Mouse (Mus musculus) limb, embryonic 12.5 days (tissue): ENCODE results near the gene Vmn2r60. TPM values are rescaled to one million over a fixed set of nuclear protein-coding genes. Genes with fewer than 3 reads are reported as not detected.
"Not testable (repeated sequence)": the region's sequence is repeated elsewhere in the genome, so short reads cannot be mapped to it uniquely, and the experiment has no call there.

ENCODE experiments used
- ATAC-seq: fragments of 200-750 bp; cut with Nextera tagmentation; 2 replicates; pipeline ENCODE4 v1.8.0; 2017; ENCODE audit warnings: low read depth, moderate TSS enrichment; ENCODE audit not compliant: insufficient number of reproducible peaks, insufficient read depth, low FRiP score, low TSS enrichment
- H3K27ac ChIP-seq: fragments of 300-500 bp; sonication (generic); 2 replicates; pipeline ENCODE4 v1.5.1; 2016; ENCODE audit warnings: mild to moderate bottlenecking, moderate library complexity
- H3K27me3 ChIP-seq: fragments of 300-500 bp; sonication (generic); 2 replicates; pipeline ENCODE4 v1.6.1; 2016; ENCODE audit warnings: mild to moderate bottlenecking, moderate library complexity
- H3K36me3 ChIP-seq: fragments of 300-500 bp; sonication (generic); 2 replicates; pipeline ENCODE4 v1.6.1; 2016; ENCODE audit warnings: mild to moderate bottlenecking, moderate library complexity
- H3K4me1 ChIP-seq: fragments of 300-500 bp; sonication (generic); replicated peaks from 2 replicates; pipeline ENCODE4 v1.6.1; 2016
- H3K4me2 ChIP-seq: fragments of 300-500 bp; sonication (generic); 2 replicates; pipeline ENCODE4 v1.6.1; 2016; ENCODE audit warnings: mild to moderate bottlenecking, moderate library complexity
- H3K4me3 ChIP-seq: fragments of 300-500 bp; sonication (generic); replicated peaks from 2 replicates; pipeline ENCODE4 v1.5.1; 2016; ENCODE audit warnings: mild to moderate bottlenecking
- H3K9ac ChIP-seq: fragments of 300-500 bp; sonication (generic); replicated peaks from 2 replicates; pipeline ENCODE4 v1.6.1; 2016; ENCODE audit warnings: mild to moderate bottlenecking, moderate library complexity
- H3K9me3 ChIP-seq: fragments of 300-500 bp; sonication (generic); 2 replicates; pipeline ENCODE4 v1.6.1; 2016; ENCODE audit warnings: mild to moderate bottlenecking, moderate library complexity
- WGBS: fragments of 180-500 bp; shearing (Covaris S2); methylation state at CpG from one replicate; pipeline ENCODE4 v1.1.7; 2016; 5-methylcytosine and 5-hydroxymethylcytosine counted together
- polyA plus RNA-seq: library from polyadenylated mRNA; unstranded; fragments of >200 nt; fragmentation: Nextera tagmentation; extraction: Ambion mirVana; gene quantifications from 2 replicates; pipeline ENCODE4 v1.2.1, GENCODE M21; 2016

Vmn2r60 gene
- polyA plus RNA-seq: not detected in 2 replicates

GRCm38 (mm10) chr7:42107470-42107869 is at the start of gene Vmn2r60:
TSS of gene Vmn2r60 (plus strand) at chr7:42107770.
- WGBS: 82% methylated on average over 2 of the region's 2 CpGs
- Histone ChIP-seq H3K27me3 (no peaks in the 10 kb centered on the region), H3K4me1 (no peaks in the 10 kb centered on the region), H3K4me3 (no peak within 1 kb of the TSS), H3K9ac (no peak within 1 kb of the TSS), H3K4me2 (no peak within 1 kb of the TSS), H3K27ac (no peak within 1 kb of the TSS), H3K9me3 (peaks cover 28% of the 10 kb centered on the region), H3K36me3 (no peaks in the 10 kb centered on the region)
- no peak for ATAC-seq

- Histone ChIP-seq H3K4me1 (no peaks in the 10 kb centered on the region), H3K36me3 (no peaks in the 10 kb centered on the region), H3K4me2 (no peak within 1 kb of the TSS), H3K4me3 (no peak within 1 kb of the TSS), H3K9ac (no peak within 1 kb of the TSS), H3K27me3 (no peaks in the 10 kb centered on the region), H3K27ac (no peak within 1 kb of the TSS), H3K9me3 (peaks cover 23% of the 10 kb centered on the region)
- no peak for ATAC-seq
Measured at GRCm38 (mm10) chr7:42058923-42059322, 48.6 kb upstream of the Vmn2r60 start, which contains the start of gene Vmn2r59. TSS of gene Vmn2r59 (minus strand) at chr7:42059023.

GRCm38 (mm10) chr7:42107061-42107460 is 509 bp upstream of the Vmn2r60 start:
- H3K4me2 ChIP-seq, H3K4me3 ChIP-seq, ATAC-seq, H3K36me3 ChIP-seq, H3K27ac ChIP-seq, H3K27me3 ChIP-seq, H3K4me1 ChIP-seq, H3K9ac ChIP-seq: not testable (repeated sequence)
- H3K9me3 ChIP-seq: peaks cover 32% of the 10 kb centered on the region
- 85% methylated on average over 14 of the region's 14 CpGs for WGBS

Other genes with a start within 250 kb of the Vmn2r60 start
- not detected in 2 replicates for gene Vmn2r58, start 235.1 kb upstream of the Vmn2r60 start, polyA plus RNA-seq
- gene Vmn2r59, start 48.7 kb upstream of the Vmn2r60 start, polyA plus RNA-seq: not detected in 2 replicates
- not detected in 2 replicates for gene Vmn2r61, start 152.3 kb downstream of the Vmn2r60 start, polyA plus RNA-seq